Mouse (Mus musculus) liver, adult 2 months (tissue): ENCODE measurements around the gene Adra2b.

Experiments
- CTCF ChIP-seq: fragments of 200-500 bp; IDR thresholded peaks from 2 replicates; pipeline ENCODE4 v1.5.1; 2011; ENCODE audit warnings: low read depth, low read length, control low read depth
- POLR2A ChIP-seq: fragments of 200-500 bp; IDR thresholded peaks from 2 replicates; pipeline ENCODE4 v1.6.1; 2011; ENCODE audit warnings: low read length, control low read depth; ENCODE audit not compliant: insufficient read depth; ENCODE audit errors: extremely low read depth

DNA sequence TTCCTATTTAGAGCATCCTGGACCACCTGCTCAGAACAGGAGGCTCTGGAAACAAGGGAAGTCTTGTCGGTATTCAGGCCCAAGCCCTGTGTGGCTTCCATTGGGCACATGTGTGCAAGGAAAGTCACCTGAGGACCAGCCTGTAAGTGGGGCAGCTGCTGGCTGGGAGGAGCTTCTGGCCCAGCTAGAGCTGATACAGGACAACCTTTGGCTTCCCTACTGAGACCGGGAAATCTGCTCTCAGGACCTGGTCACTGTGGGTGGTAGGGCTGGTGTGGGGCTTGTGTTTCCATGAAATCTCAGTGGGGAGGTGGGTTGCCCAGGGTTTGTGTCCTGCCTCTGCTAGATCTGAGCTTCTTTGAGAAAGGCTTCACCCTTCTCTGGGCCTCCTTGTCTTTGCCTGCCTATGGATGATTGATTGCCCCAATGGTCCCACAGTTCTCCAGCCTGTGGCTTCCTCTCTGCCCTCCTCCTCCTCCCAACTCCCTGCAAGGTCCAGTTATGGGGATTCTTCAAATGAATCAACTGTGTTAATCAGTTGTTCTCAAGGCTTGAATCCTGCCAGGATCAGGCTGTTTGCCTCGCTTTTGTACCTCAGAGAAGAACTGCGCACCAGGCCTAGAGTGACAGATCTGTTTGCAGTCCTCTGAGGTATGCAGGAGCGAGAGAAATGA lies 6.8 kb downstream of the Adra2b start:
- no peak for TF ChIP-seq POLR2A
- no peak for TF ChIP-seq CTCF
